Mouse (Mus musculus): ENCODE data around the gene BC048403. TPM values are rescaled to one million over a fixed set of nuclear protein-coding genes. Genes with fewer than 3 reads are reported as not detected.

Gene BC048403
- total and polyA plus RNA-seq, 3 experiments: 2.7 to 11.6 TPM; not detected in 1

DNA sequence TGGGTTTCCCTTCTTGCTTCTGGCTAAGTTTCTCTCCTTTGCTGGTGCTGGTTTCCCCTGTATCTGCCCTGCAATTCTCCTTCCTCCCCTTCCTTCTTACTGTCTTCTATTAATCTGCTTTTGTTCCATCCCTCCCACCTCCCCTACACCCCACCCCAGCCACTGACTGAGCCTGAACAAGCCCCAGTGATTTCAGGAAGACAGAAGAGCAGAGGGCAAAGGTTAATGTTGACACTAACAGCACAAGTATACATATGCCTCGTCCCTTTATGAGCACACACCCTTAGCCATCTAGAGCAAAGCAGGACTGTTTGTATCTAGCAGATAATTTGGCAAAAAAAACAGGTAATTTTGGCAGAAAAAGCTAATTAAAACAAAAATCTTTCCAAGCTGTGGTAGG is 16.1 kb downstream of the BC048403 start:
- Histone ChIP-seq H3K4me1 (ENCODE audit: control insufficient read depth in 1 of 2, insufficient read depth in 2 of 2, low read length in 2 of 2) (no peaks in the 10 kb centered on the region), H3K9ac (ENCODE audit: control insufficient read depth, low read depth, low read length, poor library complexity, severe bottlenecking) (no peak overlapping the region), H3K9me3 (replicated peaks; ENCODE audit: insufficient read depth, low read length) (no peaks in the 10 kb centered on the region), H3K27me3 (ENCODE audit: control insufficient read depth in 1 of 2, insufficient read depth in 2 of 2, low read length in 2 of 2) (no peaks in the 10 kb centered on the region), H3K79me2 (ENCODE audit: control insufficient read depth, insufficient read depth, low read length, poor library complexity) (no peaks in the 10 kb centered on the region), H3K4me3 (ENCODE audit: control insufficient read depth in 1 of 2, insufficient read depth in 1 of 2, low read depth in 2 of 2, low read length in 2 of 2) (no peak overlapping the region), H3K27ac (ENCODE audit: control insufficient read depth, low read depth, low read length) (no peak overlapping the region), H3K36me3 (ENCODE audit: control insufficient read depth in 1 of 2, insufficient read depth in 2 of 2, low read length in 2 of 2) (no peaks in the 10 kb centered on the region)
- TF ChIP-seq CTCF (IDR thresholded peaks at IDR 0.05 in 2 of 3, conservative IDR thresholded peaks at IDR 0.05 in 1 of 3; ENCODE audit: control insufficient read depth in 1 of 3, insufficient read depth in 1 of 3, low read depth in 2 of 3, low read length in 3 of 3, poor library complexity in 1 of 3, severe bottlenecking in 1 of 3) (no peak), NELFE (IDR thresholded peaks at IDR 0.05; ENCODE audit: low read depth, low read length) (no peak), TCF12 (IDR thresholded peaks at IDR 0.05; ENCODE audit: low read depth, low read length) (no peak), ETS1 (IDR thresholded peaks at IDR 0.05; ENCODE audit: low read depth, low read length) (no peak), MAFK (IDR thresholded peaks at IDR 0.05; ENCODE audit: borderline replicate concordance, low read depth, low read length) (no peak), POLR2AphosphoS5 (IDR thresholded peaks at IDR 0.05; ENCODE audit: borderline replicate concordance, low read depth, low read length) (no peak), KAT2A (conservative IDR thresholded peaks at IDR 0.05; ENCODE audit: low read depth, low read length) (no peak), ZMIZ1 (IDR thresholded peaks at IDR 0.05; ENCODE audit: low read depth, low read length) (no peak), JUND (IDR thresholded peaks at IDR 0.05; ENCODE audit: low read depth, low read length) (no peak), RCOR1 (IDR thresholded peaks at IDR 0.05; ENCODE audit: low read depth, low read length) (no peak)
- no peak for DNase-seq (ENCODE audit: low read depth, low spot score)

DNA sequence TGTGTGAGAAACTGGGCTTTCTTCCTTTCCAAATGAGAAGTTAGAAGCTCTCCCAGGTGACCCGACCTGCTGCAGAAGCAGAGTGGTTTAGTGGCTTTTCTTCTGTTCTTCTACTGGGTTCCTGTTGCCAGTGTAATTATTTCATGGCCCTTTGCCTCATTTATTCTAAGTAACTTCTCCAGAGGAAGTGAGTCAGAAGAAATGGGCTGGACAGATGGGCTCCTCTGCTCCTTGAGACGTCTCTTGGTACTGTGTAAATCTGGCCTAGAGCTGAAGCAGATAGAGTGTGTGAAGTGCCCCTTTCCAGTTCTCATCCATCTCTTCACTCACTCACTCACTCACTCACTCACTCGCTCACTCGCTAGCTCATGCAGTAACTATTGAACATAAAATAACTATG is 16.9 kb downstream of the BC048403 start:
- TF ChIP-seq MYB (IDR thresholded peaks at IDR 0.05; ENCODE audit: low read depth, low read length) (no peak), GABPA (IDR thresholded peaks at IDR 0.05; ENCODE audit: low read depth, low read length) (no peak), CTCF (IDR thresholded peaks at IDR 0.05 in 2 of 3, conservative IDR thresholded peaks at IDR 0.05 in 1 of 3; ENCODE audit: control insufficient read depth in 1 of 3, insufficient read depth in 1 of 3, low read depth in 2 of 3, low read length in 3 of 3, poor library complexity in 1 of 3, severe bottlenecking in 1 of 3) (no peak), SMC3 (IDR thresholded peaks at IDR 0.05; ENCODE audit: low read depth, low read length) (no peak), EP300 (IDR thresholded peaks at IDR 0.05; ENCODE audit: low read depth in 1 of 2, low read length in 2 of 2) (no peak), MXI1 (IDR thresholded peaks at IDR 0.05; ENCODE audit: low read depth, low read length) (no peak), CHD1 (IDR thresholded peaks at IDR 0.05; ENCODE audit: low read depth, low read length) (no peak), UBTF (IDR thresholded peaks at IDR 0.05; ENCODE audit: borderline replicate concordance, insufficient read depth, low read depth, low read length) (no peak), ZC3H11A (IDR thresholded peaks at IDR 0.05; ENCODE audit: low read depth, low read length) (no peak), TBP (IDR thresholded peaks at IDR 0.05; ENCODE audit: low read depth, low read length) (no peak), ELF1 (IDR thresholded peaks at IDR 0.05; ENCODE audit: low read depth, low read length) (no peak), RCOR1 (IDR thresholded peaks at IDR 0.05; ENCODE audit: low read depth, low read length) (no peak)
- Histone ChIP-seq H3K27me3 (ENCODE audit: control insufficient read depth in 1 of 2, insufficient read depth in 2 of 2, low read length in 2 of 2) (no peaks in the 10 kb centered on the region), H3K4me1 (ENCODE audit: control insufficient read depth in 1 of 2, insufficient read depth in 2 of 2, low read length in 2 of 2) (no peaks in the 10 kb centered on the region), H3K36me3 (ENCODE audit: control insufficient read depth in 1 of 2, insufficient read depth in 2 of 2, low read length in 2 of 2) (no peaks in the 10 kb centered on the region), H3K27ac (ENCODE audit: control insufficient read depth, low read depth, low read length) (no peak overlapping the region), H3K4me3 (ENCODE audit: control insufficient read depth in 1 of 2, insufficient read depth in 1 of 2, low read depth in 2 of 2, low read length in 2 of 2) (no peak overlapping the region), H3K9me3 (replicated peaks; ENCODE audit: insufficient read depth, low read length) (no peaks in the 10 kb centered on the region), H3K9ac (ENCODE audit: control insufficient read depth, low read depth, low read length, poor library complexity, severe bottlenecking) (no peak overlapping the region), H3K79me2 (ENCODE audit: control insufficient read depth, insufficient read depth, low read length, poor library complexity) (no peaks in the 10 kb centered on the region)
- DNase-seq (ENCODE audit: low read depth, low spot score): no peak

All from MEL (cell line).